Mouse (Mus musculus) thymus, adult 2 months (tissue): ENCODE measurements around the gene Rab1a.

Experiments
- CTCF ChIP-seq: fragments of 200-500 bp; IDR thresholded peaks from 2 replicates; pipeline ENCODE4 v1.5.1; 2012; ENCODE audit warnings: mild to moderate bottlenecking, control low read depth, low read length, moderate library complexity, borderline replicate concordance; ENCODE audit not compliant: control insufficient read depth, poor library complexity, insufficient read depth; ENCODE audit errors: extremely low read depth
- POLR2A ChIP-seq: fragments of 200-500 bp; IDR thresholded peaks from 2 replicates; pipeline ENCODE4 v1.6.1; 2012; ENCODE audit warnings: mild to moderate bottlenecking, low read length, control low read depth, moderate library complexity; ENCODE audit not compliant: control insufficient read depth, poor library complexity, insufficient read depth; ENCODE audit errors: extremely low read depth

- TF ChIP-seq CTCF (no peak), POLR2A (no peak)
Observed at GRCm38 (mm10) chr11:20205538-20205937, 4.3 kb downstream of the Rab1a start.
